Mouse (Mus musculus) adrenal gland (tissue): Measurements from ENCODE around the gene Slc45a3.

ENCODE experiments used
- intact Hi-C: fragments of 180-260 bp; cut with DNase I; formaldehyde crosslinking; loops from one replicate; pipeline ENCODE4 v1.15.1; 2025

Slc45a3 gene

DNA sequence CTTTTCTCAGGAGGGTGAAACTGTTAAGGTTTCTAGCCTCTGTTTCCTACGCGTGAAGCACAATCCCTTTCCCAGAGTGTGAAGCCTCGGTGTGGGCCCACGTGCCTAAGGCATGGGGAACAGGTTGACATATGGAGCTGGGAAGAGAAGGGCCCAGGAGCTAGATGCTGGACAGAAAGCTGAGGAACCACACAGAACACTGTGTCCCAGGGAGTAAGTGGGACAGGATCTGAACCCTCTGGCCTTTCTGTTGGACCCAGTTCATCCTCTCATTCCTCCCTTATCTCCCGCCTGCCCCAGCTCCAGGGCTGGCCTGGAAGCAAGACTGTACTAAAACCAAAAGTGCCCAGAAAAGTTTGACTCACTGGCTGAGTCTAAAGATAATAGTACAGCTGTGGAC lies 1.3 kb downstream of the Slc45a3 start:
- intact Hi-C loops: no loop called here

DNA sequence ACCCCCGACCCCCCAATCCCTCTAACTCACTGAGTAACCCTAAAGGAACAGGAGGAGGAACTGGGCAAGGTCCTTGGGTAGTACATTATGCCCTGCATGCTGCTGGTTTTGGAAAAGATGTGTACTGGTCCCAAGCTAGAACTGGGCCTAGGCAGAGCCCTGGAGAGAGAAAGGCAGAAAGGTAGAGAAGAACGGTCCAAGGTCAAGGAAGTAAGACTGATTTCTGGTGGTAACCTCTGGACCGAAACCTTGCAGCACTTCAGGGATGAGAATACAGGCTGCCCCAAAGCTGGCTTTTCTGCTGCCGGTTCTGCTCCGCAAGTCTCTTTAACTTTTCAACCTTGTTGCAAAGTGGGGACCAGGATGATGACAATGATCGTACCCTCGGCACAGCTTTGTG lies 1.8 kb downstream of the Slc45a3 start:
- intact Hi-C loops: no loop called here

DNA sequence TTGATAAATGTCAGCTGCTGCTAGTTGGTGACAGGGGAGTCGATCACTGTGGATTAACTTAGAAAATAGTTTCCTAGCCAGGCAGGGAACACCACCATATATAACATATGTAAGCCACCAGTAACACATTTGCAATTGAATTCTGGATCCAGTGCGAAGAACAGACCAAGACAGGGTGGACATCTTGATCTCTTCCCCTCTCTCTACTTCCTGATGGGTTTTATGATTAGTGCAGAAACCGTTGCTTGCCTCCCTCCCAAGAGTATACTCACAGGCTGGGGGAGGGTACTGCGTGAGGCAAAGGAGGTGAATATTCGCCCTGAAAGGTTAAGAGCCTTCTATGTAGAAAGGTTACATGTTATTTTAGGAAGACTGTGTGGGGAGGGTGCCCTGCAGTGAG lies 3.1 kb downstream of the Slc45a3 start:
- intact Hi-C loops: no loop called here

DNA sequence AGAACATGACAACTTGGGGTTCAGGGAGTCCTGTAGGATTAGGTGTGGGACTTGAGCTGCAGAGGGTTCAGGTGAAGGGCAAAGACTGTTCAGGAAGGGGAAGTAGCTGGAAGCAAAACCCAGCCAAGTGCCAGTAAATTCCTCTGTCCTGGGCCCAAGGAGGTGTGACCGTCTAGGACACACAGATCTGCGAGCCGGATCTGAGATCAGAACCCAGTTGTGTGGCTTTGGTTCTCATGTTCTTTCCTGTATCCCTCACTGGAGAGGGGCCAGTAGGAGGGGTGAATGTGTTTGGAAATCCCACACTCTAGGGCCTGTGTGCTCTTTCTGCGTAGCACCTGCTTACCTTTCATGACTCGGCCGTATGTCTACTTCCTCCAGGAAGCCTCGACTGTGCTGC lies 4.6 kb downstream of the Slc45a3 start:
- intact Hi-C loops: no loop called here

DNA sequence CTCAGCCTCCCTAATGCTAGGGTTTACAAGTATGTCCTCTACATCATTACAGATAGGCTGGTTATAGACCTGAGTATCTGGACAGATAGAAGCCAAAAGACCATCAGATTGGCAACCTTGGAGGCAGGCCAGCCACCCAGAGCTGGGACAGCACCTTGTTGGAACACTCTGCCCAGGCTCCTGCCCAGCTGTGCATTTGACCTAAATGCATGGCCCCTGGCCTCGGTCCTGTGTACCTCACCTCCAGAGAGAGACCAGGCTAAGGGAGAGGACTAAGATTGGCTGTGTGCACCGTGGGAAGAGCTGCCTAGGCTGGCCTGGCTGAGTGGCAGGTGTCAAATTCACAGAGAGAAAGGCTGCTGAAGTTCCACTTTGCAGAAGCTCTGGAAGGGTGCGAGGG lies 5.8 kb downstream of the Slc45a3 start:
- intact Hi-C loops: no loop called here

DNA sequence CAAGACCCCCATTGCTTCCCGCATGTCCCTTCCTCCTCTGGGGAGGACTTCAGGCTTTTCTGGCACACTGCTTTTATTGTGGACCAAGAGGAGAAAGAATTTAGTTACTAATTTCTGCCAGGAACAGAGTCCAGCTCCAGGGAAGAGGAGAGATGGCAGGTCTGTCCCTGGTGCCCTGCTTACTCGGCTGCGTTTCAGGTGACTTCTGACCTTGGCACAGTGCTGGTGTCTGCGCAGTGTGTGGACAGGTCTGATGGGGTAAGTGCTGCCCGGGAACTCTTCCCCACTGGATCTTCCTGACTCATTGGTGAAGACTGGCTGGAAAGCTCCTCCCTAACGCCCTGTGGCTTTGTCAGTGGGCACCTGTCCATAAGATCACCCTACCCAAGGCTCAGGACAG lies 6.2 kb downstream of the Slc45a3 start:
- intact Hi-C loops: no loop called here

DNA sequence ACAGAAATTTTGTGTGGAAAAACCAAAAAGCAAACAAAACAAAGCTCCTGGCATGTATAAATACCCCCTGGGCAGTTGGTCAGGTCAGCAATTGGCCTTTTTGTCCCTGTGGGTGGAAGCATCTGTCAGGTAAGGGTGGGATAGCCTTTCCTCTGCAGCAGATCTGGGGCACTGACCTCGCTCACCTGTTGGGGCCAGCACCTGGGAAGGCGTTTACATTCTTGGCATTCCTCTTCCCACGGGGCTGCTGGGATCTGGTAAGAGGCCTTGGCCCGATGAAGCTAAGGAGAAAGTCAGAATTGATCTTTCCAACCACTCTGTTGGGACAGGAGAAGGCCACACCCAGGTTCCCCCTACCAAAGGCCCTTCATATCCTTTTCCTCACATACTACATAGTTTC lies 7.1 kb downstream of the Slc45a3 start:
- intact Hi-C loops: no loop called here

DNA sequence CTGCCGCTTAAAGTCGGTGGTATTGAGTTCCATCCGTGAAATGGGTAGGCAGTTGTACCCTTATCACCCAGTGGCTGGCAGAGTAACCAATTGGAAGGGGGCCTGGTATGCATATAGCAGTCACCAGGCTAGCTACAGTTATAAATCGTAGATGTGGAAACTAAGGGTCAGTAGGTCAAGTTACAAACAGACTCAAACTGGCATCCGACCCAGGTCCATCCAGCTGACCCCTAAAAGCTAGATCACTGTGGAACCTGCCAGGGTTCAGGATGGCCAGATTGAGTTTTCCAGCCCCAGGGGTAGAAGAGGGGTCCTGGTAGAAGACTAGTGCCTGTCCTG lies 7.5 kb downstream of the Slc45a3 start:
- intact Hi-C loops: no loop called here

DNA sequence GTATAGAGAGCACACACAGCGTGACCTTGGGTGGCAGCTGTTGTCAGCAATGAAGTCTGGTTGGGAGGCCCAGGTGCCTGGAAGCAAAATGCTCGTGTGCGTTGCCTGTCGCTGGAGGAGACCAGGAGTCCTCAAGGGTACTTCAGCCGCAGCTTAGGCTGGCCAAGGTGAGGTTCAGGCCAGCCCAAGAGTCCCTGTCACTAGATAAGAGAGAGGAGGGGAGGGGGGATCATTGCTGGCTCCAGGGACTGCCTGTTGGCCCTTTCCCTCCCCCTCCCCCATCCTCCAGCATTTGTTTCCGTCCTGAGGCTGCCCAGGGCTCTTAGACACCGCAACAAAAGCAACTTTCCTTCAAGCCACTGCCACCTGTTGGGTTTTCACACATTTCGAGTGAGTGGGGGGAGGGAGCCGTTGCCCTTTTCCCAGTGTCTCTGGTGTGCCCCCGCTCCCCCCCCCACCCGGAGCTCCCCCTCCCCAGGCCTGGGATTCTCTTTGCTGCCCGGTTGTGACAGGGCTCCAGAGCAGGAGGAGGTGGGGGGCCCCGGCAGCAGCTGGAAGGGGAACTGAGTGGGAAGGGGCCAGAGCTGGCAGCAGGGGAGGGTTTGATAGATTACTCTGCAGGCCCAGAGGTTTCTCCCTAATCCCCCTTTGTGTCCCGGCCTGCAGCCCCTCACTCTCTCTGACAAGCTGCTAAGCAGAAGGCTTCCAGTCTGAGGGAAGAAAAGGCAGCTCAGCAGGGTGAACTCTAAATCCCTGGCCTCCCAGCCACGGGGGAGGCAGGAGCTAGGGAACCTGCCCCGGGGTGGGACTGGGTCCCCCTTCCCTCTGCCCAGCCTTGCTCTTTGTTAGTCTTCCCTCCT lies 8.1 kb downstream of the Slc45a3 start:
- intact Hi-C loops: no loop called here

DNA sequence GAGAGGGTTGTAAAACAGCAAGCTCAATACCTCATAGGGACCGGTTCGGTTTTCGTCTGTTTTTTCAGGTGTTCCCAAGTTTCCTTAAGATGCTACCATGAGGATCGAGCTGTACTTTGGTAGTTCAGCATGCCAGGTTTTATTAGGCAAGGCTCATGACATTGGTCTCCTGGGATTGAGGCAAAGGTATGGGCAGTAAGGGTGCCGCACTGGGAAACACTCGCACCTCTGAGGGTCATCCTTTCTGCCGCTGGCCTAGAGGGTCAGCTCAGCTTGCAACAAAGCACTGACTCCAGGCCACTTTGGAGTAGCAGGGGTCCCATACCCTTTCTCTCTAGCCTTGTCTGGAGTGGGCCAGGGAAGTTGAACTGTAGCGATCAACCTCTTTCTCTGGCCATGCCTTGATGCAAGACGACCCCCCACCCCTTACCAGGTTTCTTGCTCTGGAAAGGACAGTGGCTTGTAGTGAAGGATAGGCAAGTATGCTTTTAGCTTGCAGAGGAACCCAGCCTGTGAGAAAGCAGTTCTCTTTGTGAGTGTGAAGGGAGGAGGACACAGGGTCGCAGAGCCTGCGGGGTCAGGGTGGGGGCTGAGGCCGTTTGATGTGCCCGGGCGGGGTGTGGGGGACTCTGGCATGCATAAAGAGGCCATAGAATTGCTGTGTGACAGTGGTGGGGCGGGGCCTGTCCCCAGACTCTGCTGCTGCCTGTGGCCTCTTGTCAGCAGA lies 9.2 kb downstream of the Slc45a3 start:
- intact Hi-C loops: no loop called here

DNA sequence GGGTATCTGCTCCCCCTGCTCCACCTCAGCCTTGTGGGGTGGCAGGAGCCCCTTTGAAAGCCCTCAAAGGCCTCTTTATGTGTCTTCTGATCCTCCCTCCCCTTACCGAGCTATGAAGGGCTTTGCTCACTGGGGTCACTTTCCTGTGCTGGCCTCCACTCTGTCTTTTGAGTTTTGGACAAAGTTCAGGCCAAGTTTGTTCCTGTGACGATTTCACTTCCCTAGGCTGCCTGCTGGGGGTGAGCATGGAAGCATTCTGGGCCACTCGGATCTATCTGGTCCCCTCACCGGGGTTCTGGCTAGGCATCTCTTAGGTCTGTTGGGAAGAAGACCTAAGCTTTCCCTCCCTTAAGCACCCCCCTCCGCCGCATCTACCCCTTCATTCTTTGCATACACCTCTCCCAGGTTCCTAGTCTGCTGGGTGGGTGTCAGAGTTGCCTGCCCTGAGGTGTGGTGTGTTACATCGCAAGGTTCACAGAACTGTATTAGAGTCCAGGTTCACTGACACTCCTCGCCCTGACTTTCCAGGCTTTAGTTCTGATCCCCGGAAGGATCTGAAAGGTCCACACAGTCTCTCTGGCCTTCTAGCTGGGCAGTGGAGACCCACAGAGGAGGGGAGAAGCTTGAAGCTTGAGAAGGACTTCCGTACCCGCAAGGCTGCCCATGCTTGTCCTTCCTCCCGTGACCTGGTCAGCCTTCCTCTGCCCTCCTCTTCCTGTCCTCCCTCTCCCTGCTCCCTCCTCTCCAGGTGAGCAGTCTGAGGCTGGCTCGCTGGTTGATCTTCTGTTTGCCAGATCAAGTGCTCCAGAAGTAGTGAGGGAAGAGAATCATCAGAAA lies 9.9 kb downstream of the Slc45a3 start:
- intact Hi-C loops: no loop called here

DNA sequence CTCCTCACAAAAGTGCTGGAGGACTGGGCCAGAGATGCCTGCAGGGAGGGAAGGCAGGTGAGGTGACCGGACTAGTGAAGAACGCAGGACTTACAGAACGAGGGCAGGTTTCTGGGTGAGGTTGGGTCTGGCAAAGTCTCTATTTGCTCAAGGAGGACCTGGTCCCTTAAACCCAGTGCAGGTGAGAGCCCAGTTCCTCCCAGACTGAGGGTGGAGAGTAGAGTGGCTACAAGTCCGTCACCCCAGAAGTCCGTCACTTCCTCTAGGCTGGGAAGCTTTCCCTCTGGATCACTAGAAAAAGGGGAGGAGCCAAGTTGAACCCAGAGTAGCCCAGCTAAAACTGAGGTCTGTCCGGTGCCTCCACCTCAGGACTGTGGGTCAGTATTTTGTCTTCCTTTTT lies 11.2 kb downstream of the Slc45a3 start:
- intact Hi-C loops: no loop called here

DNA sequence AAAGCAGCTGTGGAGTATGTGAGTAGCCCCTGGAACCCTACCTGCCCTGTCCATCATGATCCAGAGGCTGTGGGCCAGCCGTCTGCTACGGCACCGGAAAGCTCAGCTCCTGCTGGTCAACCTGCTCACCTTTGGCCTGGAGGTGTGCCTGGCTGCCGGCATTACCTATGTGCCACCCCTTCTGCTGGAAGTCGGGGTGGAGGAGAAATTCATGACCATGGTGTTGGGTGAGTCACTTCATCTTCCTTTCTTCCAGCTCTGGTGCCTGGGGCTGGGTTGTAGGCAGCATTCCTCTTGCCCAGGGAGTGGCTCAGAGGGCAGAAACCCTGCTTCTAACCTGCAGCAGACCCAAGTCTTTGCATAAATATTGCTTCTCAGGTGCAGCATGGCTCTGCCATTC lies 14.1 kb downstream of the Slc45a3 start:
- intact Hi-C loops: no loop called here

DNA sequence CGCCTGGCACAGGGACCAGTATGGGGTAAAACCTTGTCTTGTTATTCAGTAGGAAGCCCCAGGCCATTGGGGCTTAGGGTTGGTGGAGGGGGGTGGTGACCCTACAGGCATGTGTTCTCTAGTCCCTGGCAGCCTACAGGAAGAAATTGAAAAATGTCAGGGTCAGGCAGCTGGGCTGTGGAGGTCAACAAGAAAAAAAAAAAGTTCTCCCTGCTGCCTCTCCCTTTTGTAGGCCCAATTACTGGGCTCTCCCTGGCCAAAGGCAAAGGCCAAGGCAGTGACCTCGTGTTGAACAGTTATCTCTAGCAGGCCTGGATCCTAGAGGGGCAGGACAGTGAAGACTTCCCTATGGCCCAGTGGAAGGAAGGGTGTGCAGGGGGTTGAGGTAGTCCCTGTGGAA lies 17.7 kb downstream of the Slc45a3 start:
- intact Hi-C loops: no loop called here

DNA sequence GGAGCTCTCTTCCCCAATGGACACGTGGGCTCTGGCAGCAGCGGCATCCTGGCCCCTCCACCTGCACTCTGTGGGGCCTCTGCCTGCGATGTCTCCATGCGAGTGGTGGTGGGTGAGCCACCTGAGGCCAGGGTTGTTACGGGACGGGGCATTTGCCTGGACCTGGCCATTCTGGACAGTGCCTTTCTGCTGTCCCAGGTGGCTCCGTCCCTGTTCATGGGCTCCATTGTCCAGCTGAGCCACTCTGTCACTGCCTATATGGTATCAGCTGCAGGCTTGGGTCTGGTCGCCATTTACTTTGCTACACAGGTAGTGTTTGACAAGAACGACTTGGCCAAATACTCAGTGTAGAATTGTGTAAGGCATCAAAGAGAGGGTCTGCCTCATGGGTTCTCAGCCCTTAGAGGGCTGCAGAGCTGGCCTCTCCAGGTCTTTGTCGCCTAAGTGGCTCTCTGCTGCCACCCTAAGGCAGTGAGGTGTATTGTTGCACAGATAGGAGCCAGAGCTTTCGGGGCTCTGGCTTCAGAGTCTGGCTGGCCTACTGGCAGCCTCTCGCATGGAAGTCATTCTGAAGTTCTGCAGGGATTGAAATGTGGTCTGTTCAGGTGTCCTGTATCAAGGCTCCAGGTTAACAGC lies 18.7 kb downstream of the Slc45a3 start:
- intact Hi-C loops: loop anchor here (1.0 kb wide), 1 partner anchor 44 kb away; no protein-coding TSS in a partner anchor

DNA sequence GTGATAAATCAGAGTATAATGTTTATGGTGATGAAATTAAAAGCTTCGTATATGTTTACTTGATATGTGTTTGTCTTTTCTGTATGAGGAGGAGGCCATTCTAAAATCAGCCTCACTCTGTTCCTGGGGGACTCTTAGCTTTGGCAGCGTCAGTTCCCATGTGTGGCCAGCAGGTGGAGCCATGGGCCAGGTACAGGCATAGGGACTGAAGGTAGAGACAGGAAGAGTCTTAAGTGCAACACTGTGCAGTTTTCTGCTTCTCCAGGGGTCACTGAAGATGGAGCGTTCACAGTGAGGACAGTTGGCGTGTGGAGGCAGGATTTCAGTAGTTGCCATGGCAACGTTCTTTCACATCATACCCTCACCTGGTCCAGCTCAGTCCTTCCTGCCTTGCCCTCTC lies 20.1 kb downstream of the Slc45a3 start:
- intact Hi-C loops: no loop called here

DNA sequence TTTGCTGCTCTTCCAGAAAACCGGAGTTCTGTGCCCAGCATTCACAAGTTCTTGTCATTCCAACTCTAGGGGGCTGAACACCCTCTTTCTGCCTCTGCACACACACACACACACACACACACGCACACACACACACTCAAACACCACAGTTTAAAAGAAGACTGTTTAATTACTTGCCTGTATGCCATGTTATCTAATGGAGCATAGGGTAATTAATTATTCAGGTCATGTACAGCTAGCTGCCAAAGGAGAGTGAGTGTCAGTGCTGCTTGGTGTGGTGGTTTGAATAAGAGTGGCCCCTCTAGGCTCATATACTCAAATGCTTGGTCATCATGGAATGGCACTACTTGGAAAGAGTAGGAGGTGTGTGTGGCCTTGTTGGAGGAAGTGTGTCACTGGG lies 21.0 kb downstream of the Slc45a3 start:
- intact Hi-C loops: no loop called here

DNA sequence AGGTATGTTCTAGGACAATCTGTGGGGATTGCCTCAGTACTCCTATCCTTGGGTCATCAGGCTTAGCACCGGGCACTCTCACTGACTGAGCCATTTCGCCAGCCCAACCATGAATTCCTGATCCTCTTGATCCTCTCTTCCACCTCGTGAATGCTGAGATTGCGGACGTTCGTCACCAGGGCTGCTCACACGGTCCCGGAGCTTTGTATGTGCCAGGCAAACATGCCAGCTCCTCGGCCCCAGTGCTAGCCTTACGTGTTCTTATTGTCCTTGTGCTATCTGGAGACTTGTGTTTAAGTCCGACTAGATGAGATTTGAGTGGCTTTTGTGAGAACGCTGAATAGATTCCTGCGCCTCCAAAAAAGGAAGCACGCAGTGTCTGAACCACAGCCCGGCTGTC lies 24.7 kb downstream of the Slc45a3 start:
- intact Hi-C loops: no loop called here

DNA sequence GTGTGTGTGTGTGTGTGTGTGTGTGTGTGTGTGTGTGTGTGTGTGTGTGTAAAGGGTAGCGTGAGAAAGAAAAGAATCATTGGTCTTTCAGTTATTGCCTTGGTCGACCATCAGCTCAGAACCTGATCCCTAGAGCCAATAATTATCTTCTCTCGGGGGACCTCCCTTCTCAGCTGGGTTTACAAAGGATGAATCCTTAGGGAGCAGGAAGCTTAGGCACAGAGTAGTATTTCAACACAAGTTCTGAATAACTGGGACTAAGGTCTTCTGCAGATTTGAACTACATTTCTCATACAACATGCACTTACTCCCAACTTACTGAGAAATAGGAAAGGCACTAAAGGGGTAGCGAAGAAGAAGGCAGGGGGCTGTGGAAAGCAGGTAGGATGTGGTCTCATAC lies 26.7 kb downstream of the Slc45a3 start:
- intact Hi-C loops: no loop called here

DNA sequence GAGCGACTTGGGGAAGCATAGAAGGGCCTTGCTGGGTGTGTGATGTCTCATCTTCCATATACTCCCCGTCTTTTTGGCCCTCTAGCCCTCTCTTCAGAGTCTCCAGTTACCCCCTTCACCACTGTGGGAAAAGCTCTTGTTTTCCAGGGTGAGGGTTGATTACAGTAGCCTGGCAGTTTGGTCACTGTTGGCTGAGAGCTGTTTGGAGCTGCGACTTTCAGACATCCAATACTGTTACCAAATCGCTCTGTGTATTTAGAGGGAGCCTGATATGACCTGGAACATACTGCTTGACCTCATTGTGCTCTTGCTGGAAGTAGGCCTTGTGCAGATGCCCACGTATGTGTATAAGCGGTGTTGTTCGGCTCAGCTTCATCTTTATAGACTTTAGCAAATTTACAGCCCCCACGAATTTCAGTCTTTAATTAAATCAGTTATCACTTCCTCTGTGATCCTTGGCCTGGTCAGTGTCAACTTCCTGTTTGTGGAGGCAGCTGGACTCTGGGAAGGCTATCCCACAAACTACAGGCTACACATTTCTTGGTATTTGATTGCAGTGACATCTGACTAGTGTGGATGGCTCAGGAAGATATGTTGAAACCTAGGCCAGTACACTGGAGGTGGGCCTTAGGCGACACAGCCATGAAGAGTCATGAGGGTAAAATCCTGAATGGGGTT lies 27.5 kb downstream of the Slc45a3 start:
- intact Hi-C loops: no loop called here

DNA sequence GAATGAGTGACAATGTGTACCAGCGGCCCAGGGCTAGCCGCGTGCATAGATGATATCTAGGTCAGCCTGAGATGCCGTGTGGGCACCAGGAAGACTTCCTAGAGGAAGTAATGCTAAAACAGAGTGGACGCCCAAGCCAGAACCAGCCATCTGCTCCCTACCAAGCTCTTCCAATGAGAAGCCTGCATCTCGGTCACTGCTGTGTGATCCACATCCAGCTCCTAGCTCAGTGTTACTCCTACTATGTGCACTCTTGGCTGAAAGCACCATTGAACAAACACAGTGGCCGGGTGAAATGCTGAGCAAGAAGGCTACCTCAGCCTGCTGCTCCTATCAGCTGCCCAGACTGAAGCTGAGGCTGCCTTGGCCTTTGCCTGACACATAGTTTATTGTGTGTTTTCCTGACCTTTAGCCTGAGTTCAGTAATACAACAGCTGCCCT lies 29.8 kb downstream of the Slc45a3 start:
- intact Hi-C loops: no loop called here
